Mouse (Mus musculus): ENCODE data around the gene Cnot6. TPM values are rescaled to one million over a fixed set of nuclear protein-coding genes. Genes with fewer than 3 reads are reported as not detected.

Cnot6 gene
- polyA plus RNA-seq, 1 experiment, result 15.3 TPM

DNA sequence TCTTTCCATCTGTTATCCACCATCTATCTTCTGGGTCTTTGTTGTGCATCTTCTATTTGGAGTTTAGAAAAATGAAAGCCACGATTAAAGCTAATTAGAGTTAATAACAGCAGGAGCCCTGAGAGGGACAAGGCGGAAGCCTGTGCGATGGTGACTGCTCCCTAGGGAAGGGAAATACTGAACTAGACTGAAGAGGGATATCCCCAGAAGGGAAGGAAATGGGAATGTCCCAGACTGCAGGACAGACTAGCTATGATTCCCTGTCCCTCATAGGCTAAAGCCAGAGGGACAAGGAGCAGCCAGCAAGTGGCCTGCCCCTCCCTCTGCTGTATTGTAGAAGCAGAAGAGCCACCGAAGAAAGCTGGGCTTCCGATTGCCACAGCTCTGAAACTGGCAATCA is 90.6 kb downstream of the Cnot6 start:
- TF ChIP-seq CTCF (IDR thresholded peaks at IDR 0.05; ENCODE audit: insufficient read depth, low read length) (no peak), POLR2A (IDR thresholded peaks at IDR 0.05; ENCODE audit: borderline replicate concordance, extremely low read depth, low read depth, low read length) (no peak)
- no peak for DNase-seq

More for the DNA sequence above, 90.6 kb downstream of the Cnot6 start:
- Histone ChIP-seq H3K4me1 (ENCODE audit: control insufficient read depth, insufficient read depth, low read length) (peaks cover 11% of the 10 kb centered on the region), H3K4me3 (replicated peaks; ENCODE audit: extremely low read depth, low read depth, low read length) (no peak overlapping the region)
- 57% methylated on average over 5 of the region's 5 CpGs for WGBS

Other genes with a start within 250 kb of the Cnot6 start
- gene Olfr1386, start 247.7 kb downstream of the Cnot6 start, polyA plus RNA-seq (2012; rRNA removed), result not detected in 2 replicates
- not detected in 2 replicates for gene Olfr1385, start 223.7 kb downstream of the Cnot6 start, polyA plus RNA-seq (2012; rRNA removed)
- not detected in 2 replicates for gene Olfr1384, start 206.0 kb downstream of the Cnot6 start, polyA plus RNA-seq (2012; rRNA removed)
- not detected in 2 replicates for gene Olfr1383, start 193.1 kb downstream of the Cnot6 start, polyA plus RNA-seq (2012; rRNA removed)
- not detected in 2 replicates for gene Olfr1382, start 184.5 kb downstream of the Cnot6 start, polyA plus RNA-seq (2012; rRNA removed)
- not detected in 2 replicates for gene Olfr1381, start 169.3 kb downstream of the Cnot6 start, polyA plus RNA-seq (2012; rRNA removed)
- not detected in 2 replicates for gene Olfr1380, start 155.8 kb downstream of the Cnot6 start, polyA plus RNA-seq (2012; rRNA removed)
- gene Flt4, start 103.5 kb downstream of the Cnot6 start, polyA plus RNA-seq (2012; rRNA removed), result 28.0 and 32.0 TPM in 2 replicates
- 2,792 and 3,426 TPM in 2 replicates for gene Scgb3a1, start 49.1 kb downstream of the Cnot6 start, polyA plus RNA-seq (2012; rRNA removed)
- 7.0 and 8.8 TPM in 2 replicates for gene Gfpt2, start 81.5 kb upstream of the Cnot6 start, polyA plus RNA-seq (2012; rRNA removed)
- 18.5 and 22.9 TPM in 2 replicates for gene Mapk9, start 134.0 kb upstream of the Cnot6 start, polyA plus RNA-seq (2012; rRNA removed)
- 0.26 and 0.91 TPM in 2 replicates for gene Rasgef1c, start 189.1 kb upstream of the Cnot6 start, polyA plus RNA-seq (2012; rRNA removed)

Measured in lung, adult 2 months (tissue).